Mouse (Mus musculus) spleen, postnatal 36 days (tissue): ENCODE data around the gene Slc15a1.
"Not testable (repeated sequence)": the region's sequence is repeated elsewhere in the genome, so short reads cannot be mapped to it uniquely, and the experiment has no call there.

ENCODE experiments used
- DNase-seq, 2 experiments: peaks; one replicate each; pipeline ENCODE4 v3.0.0; 2022; ENCODE audit warnings: low spot score in 2 of 2, mixed read lengths in 1 of 2

Slc15a1 gene

GRCm38 (mm10) chr14:121413726-121414125, 91.3 kb downstream of the Slc15a1 start:
- DNase-seq, result not testable (repeated sequence)
